Mouse (Mus musculus) heart, postnatal 0 days (tissue): ENCODE measurements around the gene Gm14412. TPM values are rescaled to one million over a fixed set of nuclear protein-coding genes. Genes with fewer than 3 reads are reported as not detected.
"Not testable (repeated sequence)": the region's sequence is repeated elsewhere in the genome, so short reads cannot be mapped to it uniquely, and the experiment has no call there.

Experiments
- ATAC-seq: fragments of 200-750 bp; cut with Nextera tagmentation; 2 replicates; pipeline ENCODE4 v1.8.0; 2017; ENCODE audit warnings: low read depth, moderate number of reproducible peaks, moderate library complexity; ENCODE audit not compliant: insufficient read depth
- DNase-seq: peaks from one replicate; pipeline ENCODE4 v3.0.0-alpha.2; 2016; ENCODE audit warnings: low spot score
- H3K27ac ChIP-seq: fragments of 300-500 bp; sonication (generic); 2 replicates; pipeline ENCODE4 v1.5.1; 2014; ENCODE audit warnings: low read depth, mild to moderate bottlenecking
- H3K27me3 ChIP-seq: fragments of 300-500 bp; sonication (generic); 2 replicates; pipeline ENCODE4 v1.6.1; 2014; ENCODE audit warnings: low read length, mixed read lengths; ENCODE audit not compliant: control insufficient read depth, insufficient read depth
- H3K36me3 ChIP-seq: fragments of 300-500 bp; sonication (generic); replicated peaks from 2 replicates; pipeline ENCODE4 v1.6.1; 2014; ENCODE audit warnings: low read length, mixed read lengths; ENCODE audit not compliant: control insufficient read depth, insufficient read depth
- H3K4me1 ChIP-seq: fragments of 300-500 bp; sonication (generic); 2 replicates; pipeline ENCODE4 v1.6.1; 2014; ENCODE audit warnings: antibody characterized with exemption; ENCODE audit not compliant: control insufficient read depth, insufficient read depth
- H3K4me2 ChIP-seq: fragments of 300-500 bp; sonication (generic); 2 replicates; pipeline ENCODE4 v1.6.1; 2014; ENCODE audit warnings: low read depth, mild to moderate bottlenecking, low read length, moderate library complexity
- H3K4me3 ChIP-seq: fragments of 300-500 bp; sonication (generic); 2 replicates; pipeline ENCODE4 v1.5.1; 2014; ENCODE audit warnings: low read depth, low read length
- H3K9ac ChIP-seq: fragments of 300-500 bp; sonication (generic); replicated peaks from 2 replicates; pipeline ENCODE4 v1.6.1; 2014; ENCODE audit warnings: low read depth, low read length, mixed read lengths
- H3K9me3 ChIP-seq: fragments of 300-500 bp; sonication (generic); replicated peaks from 2 replicates; pipeline ENCODE4 v1.6.1; 2016; ENCODE audit warnings: low read length; ENCODE audit not compliant: control insufficient read depth
- WGBS: fragments of 180-500 bp; shearing (Covaris S2); extraction: QIAGEN DNeasy Blood & Tissue Kit; methylation state at CpG from one replicate; pipeline ENCODE4 v1.1.7; 2014; 5-methylcytosine and 5-hydroxymethylcytosine counted together
- polyA plus RNA-seq: library from polyadenylated mRNA; unstranded; fragments of >200 nt; fragmentation: Nextera tagmentation; extraction: Ambion mirVana; gene quantifications from 2 replicates; pipeline ENCODE4 v1.2.1, GENCODE M21; 2015
- total RNA-seq: library from RNA; depleted of rRNA; stranded (reverse); fragments of >200 nt; gene quantifications from 2 replicates; pipeline ENCODE4 v1.2.3, GENCODE M21; 2014; ENCODE audit warnings: low replicate concordance; rRNA removed

Gene Gm14412
- total and polyA plus RNA-seq, 2 experiments from 2014 or later: 0.26 TPM; not detected in 1

DNA sequence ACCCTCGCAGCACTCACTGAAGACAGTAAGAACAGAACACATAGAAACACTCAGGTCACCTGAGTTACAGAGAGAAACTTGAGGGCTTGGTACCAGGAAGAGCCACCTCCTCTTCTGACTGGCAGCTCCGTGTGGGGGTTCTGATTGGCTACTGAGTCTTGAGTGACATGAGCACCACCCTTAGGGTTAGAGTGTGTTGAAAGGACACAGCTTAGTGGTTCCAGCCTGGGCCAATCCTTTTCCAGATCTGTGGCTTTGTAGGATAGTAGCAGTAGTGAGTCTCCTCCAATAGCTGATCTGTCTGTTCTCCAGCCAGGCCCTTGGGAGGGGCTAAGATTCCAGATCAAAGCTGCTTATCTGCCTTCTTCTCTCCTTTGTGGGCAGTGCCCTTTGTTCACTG, 46.4 kb downstream of the Gm14412 start:
- H3K9ac ChIP-seq: not testable (repeated sequence)

DNA sequence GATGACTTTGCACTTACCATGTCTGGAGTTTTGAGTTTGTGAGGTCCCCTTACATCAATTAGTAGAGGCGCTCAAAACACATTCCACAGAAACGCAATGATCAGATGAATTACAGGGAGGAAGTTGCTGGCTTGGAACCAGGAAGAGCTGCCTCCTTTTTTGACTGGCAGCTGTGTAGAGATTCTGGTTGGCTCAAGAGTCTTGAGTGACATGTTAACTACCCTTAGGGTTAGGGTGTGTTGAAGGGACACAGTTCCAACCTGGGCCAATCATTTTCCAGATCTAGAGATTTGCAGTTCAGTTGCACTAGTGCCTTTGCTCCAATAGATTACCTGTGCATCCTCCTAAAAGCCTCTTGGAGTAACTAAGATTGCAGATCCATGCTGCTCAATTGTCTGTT, 51.9 kb downstream of the Gm14412 start:
- H3K27ac ChIP-seq, H3K9ac ChIP-seq, DNase-seq, H3K9me3 ChIP-seq, H3K4me3 ChIP-seq, H3K36me3 ChIP-seq, H3K4me1 ChIP-seq, H3K4me2 ChIP-seq, H3K27me3 ChIP-seq, ATAC-seq: not testable (repeated sequence)
- WGBS: 76% methylated on average over 2 of the region's 2 CpGs

More for the DNA sequence above, 46.4 kb downstream of the Gm14412 start:
- ATAC-seq, DNase-seq, H3K36me3 ChIP-seq, H3K27me3 ChIP-seq, H3K4me2 ChIP-seq, H3K4me3 ChIP-seq, H3K4me1 ChIP-seq, H3K27ac ChIP-seq, H3K9me3 ChIP-seq: not testable (repeated sequence)
- 67% methylated on average over 1 of the region's 2 CpGs for WGBS

DNA sequence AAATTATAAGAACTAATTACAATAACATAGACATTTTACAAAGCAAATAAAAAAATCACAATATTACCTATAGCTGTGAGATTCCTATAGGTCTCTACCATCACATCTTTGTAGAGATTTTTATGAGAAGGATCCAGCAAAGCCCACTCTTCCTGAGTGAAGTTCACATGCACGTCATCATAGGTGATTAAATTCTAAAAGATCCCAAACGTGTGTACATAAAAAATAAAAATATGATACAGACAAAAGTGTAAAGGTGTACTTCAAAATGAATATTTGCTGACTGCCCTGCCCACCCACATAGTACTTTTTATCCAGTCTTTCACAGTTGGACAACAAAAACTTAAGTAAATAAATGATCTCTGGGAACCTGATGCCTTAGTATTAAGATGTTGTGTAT, 57.2 kb downstream of the Gm14412 start, which contains the start of gene Gm14409:
Gm14409 (minus strand) TSS at position 101 of the 400 bp plus-strand sequence.
- H3K27me3 ChIP-seq, H3K9me3 ChIP-seq, H3K4me1 ChIP-seq, H3K9ac ChIP-seq, H3K36me3 ChIP-seq, H3K27ac ChIP-seq, ATAC-seq, H3K4me2 ChIP-seq, H3K4me3 ChIP-seq, DNase-seq: not testable (repeated sequence)
- no CpG with 5 or more reads among the region's 2 CpGs for WGBS

Other genes starting within 250 kb of the Gm14412 start
- gene Gm14401, start 250.0 kb downstream of the Gm14412 start, total RNA-seq: not detected in 2 replicates
- gene Gm14401, start 250.0 kb downstream of the Gm14412 start, polyA plus RNA-seq: 0.15 TPM in 1 of 2 replicates, not detected in the other
- 23.5 and 26.4 TPM in 2 replicates for gene Gm14410, start 117.9 kb downstream of the Gm14412 start, total RNA-seq
- gene Gm14410, start 117.9 kb downstream of the Gm14412 start, polyA plus RNA-seq: 12.3 and 14.9 TPM in 2 replicates
- not detected in 2 replicates for gene Gm14409, start 57.3 kb downstream of the Gm14412 start, total RNA-seq
- not detected in 2 replicates for gene Gm14409, start 57.3 kb downstream of the Gm14412 start, polyA plus RNA-seq
- gene Gm14418, start 74.0 kb upstream of the Gm14412 start, total RNA-seq: 0.53 and 0.89 TPM in 2 replicates
- gene Gm14418, start 74.0 kb upstream of the Gm14412 start, polyA plus RNA-seq: 3.7 and 5.7 TPM in 2 replicates
- gene Zfp970, start 140.4 kb upstream of the Gm14412 start, total RNA-seq: 11.9 TPM in 2 replicates
- gene Zfp970, start 140.4 kb upstream of the Gm14412 start, polyA plus RNA-seq: 8.3 and 9.1 TPM in 2 replicates
- 0.66 and 2.0 TPM in 2 replicates for gene Gm14403, start 173.9 kb upstream of the Gm14412 start, total RNA-seq
- 6.0 and 6.1 TPM in 2 replicates for gene Gm14403, start 173.9 kb upstream of the Gm14412 start, polyA plus RNA-seq